ENCODE assay signal across 8 mouse cellular contexts in genomic region chr9:72530824-72531223, GRCm38 (mm10). TPM values are rescaled to one million over a fixed set of nuclear protein-coding genes. Genes with fewer than 3 reads are reported as not detected.
DNase-seq lines count a peak whose midpoint lies in the region; ATAC-seq and TF ChIP-seq lines count a peak whose summit lies in the region.

No protein-coding gene starts in this region.

- H3K4me3 ChIP-seq in cortical plate, adult 2 months (ENCODE audit: insufficient read depth, low read length): peak overlapping the region; percentile 82; the same call in 1 of the 2 replicates
- peak overlapping the region; percentile 83 for H3K4me3 ChIP-seq in heart, embryonic 10.5 days
- peak overlapping the region; percentile 94 for H3K4me3 ChIP-seq in kidney, embryonic 14.5 days (ENCODE audit: low read length)

- ATAC-seq in kidney, embryonic 14.5 days (ENCODE audit: low FRiP score, low TSS enrichment): peak; percentile 13

- no peak for TF ChIP-seq POLR2A in cortical plate, adult 2 months (IDR thresholded peaks at IDR 0.05; ENCODE audit: extremely low read depth, insufficient read depth, low read length)

- peak; percentile 8 for DNase-seq in ovary, adult 18-20 months (ENCODE audit: low spot score)
- no peak for DNase-seq in ovary, postnatal 36 days (ENCODE audit: low spot score)
- peak; percentile 76 for DNase-seq in heart, embryonic 10.5 days (ENCODE audit: low spot score)
- DNase-seq in mesoderm, embryonic 11.5 days (ENCODE audit: low read depth, low spot score): peak; percentile 8
- peak; percentile 23 for DNase-seq in thymus, postnatal 25 days
- DNase-seq in left cerebral cortex, postnatal 25 days (ENCODE audit: low spot score in 2 of 2): no peak

- H3K27me3 ChIP-seq in heart, embryonic 10.5 days (ENCODE audit: insufficient read depth, poor library complexity, severe bottlenecking): no peaks in the 10 kb centered on the region
- H3K27me3 ChIP-seq in kidney, embryonic 14.5 days (ENCODE audit: control insufficient read depth, insufficient read depth, low read length): no peaks in the 10 kb centered on the region

- no peaks in the 10 kb centered on the region for H3K9me3 ChIP-seq in heart, embryonic 10.5 days
- no peaks in the 10 kb centered on the region for H3K9me3 ChIP-seq in kidney, embryonic 14.5 days (ENCODE audit: control insufficient read depth, low read length)

- no peak for TF ChIP-seq CTCF in cortical plate, adult 2 months (IDR thresholded peaks at IDR 0.05; ENCODE audit: extremely low read depth, insufficient read depth, low read length)

- H3K4me1 ChIP-seq in cortical plate, adult 2 months (ENCODE audit: control insufficient read depth, insufficient read depth, low read length): no peaks in the 10 kb centered on the region
- peaks cover 14% of the 10 kb centered on the region for H3K4me1 ChIP-seq in heart, embryonic 10.5 days
- peaks cover 4% of the 10 kb centered on the region; the same call in 1 of the 2 replicates for H3K4me1 ChIP-seq in kidney, embryonic 14.5 days (ENCODE audit: control insufficient read depth, insufficient read depth, low read length)

- 0 out of 2 replicates have a peak overlapping the region, but pooled peaks have one; percentile 18 for H3K27ac ChIP-seq in cortical plate, adult 2 months (ENCODE audit: insufficient read depth, low read length)
- H3K27ac ChIP-seq in heart, embryonic 10.5 days: peak overlapping the region; percentile 99
- peak overlapping the region; percentile 99 for H3K27ac ChIP-seq in kidney, embryonic 14.5 days (ENCODE audit: low read depth, low read length)

- 48% methylated on average over 4 of the region's 4 CpGs for WGBS in heart, embryonic 10.5 days
- 37% methylated on average over 4 of the region's 4 CpGs for WGBS in kidney, embryonic 14.5 days

- H3K4me2 ChIP-seq in kidney, embryonic 14.5 days (replicated peaks; ENCODE audit: low read depth, low read length): peak overlapping the region; percentile 67

- H3K36me3 ChIP-seq in heart, embryonic 10.5 days: no peaks in the 10 kb centered on the region
- H3K36me3 ChIP-seq in kidney, embryonic 14.5 days (ENCODE audit: control insufficient read depth, insufficient read depth, low read length): no peaks in the 10 kb centered on the region

- H3K9ac ChIP-seq in kidney, embryonic 14.5 days (ENCODE audit: low read depth, low read length): peak overlapping the region; percentile 97; the same call in 1 of the 2 replicates

- intact Hi-C loops in left cerebral cortex, postnatal 25 days (cut with DNase I): loop anchor here (1.0 to 5.0 kb wide), 3 partner anchors 38 to 131 kb away; partner anchors contain the start of genes Nedd4 and Tex9

RNA-seq across cellular contexts. Expression of gene Rfx7, which starts 1.2 kb away (rescaled TPM):
- polyA plus RNA-seq in cortical plate, adult 2 months (2012; rRNA removed): 15.6 and 16.0 TPM in 2 replicates
- polyA plus RNA-seq in heart, embryonic 10.5 days (2016; fragmentation: Nextera tagmentation; extraction: Ambion mirVana): 9.0 and 12.3 TPM in 2 replicates
- polyA plus RNA-seq in kidney, embryonic 14.5 days (2014; fragmentation: Nextera tagmentation; extraction: Ambion mirVana): 20.3 and 24.2 TPM in 2 replicates
- 10 to 100 TPM; 27.7 to 30.3 TPM for total RNA-seq in left cerebral cortex, postnatal 25 days (2021)

RNA-seq across cellular contexts. Expression of gene Tex9, which starts 38.8 kb away (rescaled TPM):
- polyA plus RNA-seq in cortical plate, adult 2 months (2012; rRNA removed): 14.1 and 15.1 TPM in 2 replicates
- 16.6 and 27.0 TPM in 2 replicates for polyA plus RNA-seq in heart, embryonic 10.5 days (2016; fragmentation: Nextera tagmentation; extraction: Ambion mirVana)
- polyA plus RNA-seq in kidney, embryonic 14.5 days (2014; fragmentation: Nextera tagmentation; extraction: Ambion mirVana): 48.5 and 48.9 TPM in 2 replicates
- 10 to 100 TPM in 1 of 2 experiments, 1 to 10 TPM in 1; 8.3 to 13.9 TPM for total RNA-seq in left cerebral cortex, postnatal 25 days (2021)

Comparison
In these comparisons a context has a peak if more than half of its experiments do, and no peak if none do; other contexts are left out.
1. DNase-seq: peak in ovary, adult 18-20 months (single experiment), heart, embryonic 10.5 days (single experiment), mesoderm, embryonic 11.5 days (single experiment) and thymus, postnatal 25 days (single experiment); none in ovary, postnatal 36 days (single experiment) and left cerebral cortex, postnatal 25 days (0 of 2).
2. H3K27ac ChIP-seq: peak in every context shown above with its lines; median percentile 99 in heart, embryonic 10.5 days; 99 in kidney, embryonic 14.5 days; 18 in cortical plate, adult 2 months.
3. Peak in every context shown above with its lines, with median percentiles within 50 percentile points of each other: H3K4me3 ChIP-seq.